Mouse (Mus musculus) kidney, adult 2 months (tissue): ENCODE data around the gene Gm30191. TPM values are rescaled to one million over a fixed set of nuclear protein-coding genes. Genes with fewer than 3 reads are reported as not detected.

ENCODE experiments used
- DNase-seq: peaks from one replicate; pipeline ENCODE4 v3.0.0; 2021
- H3K27ac ChIP-seq: fragments of 200-500 bp; 2 replicates; pipeline ENCODE4 v1.5.1; 2012; ENCODE audit warnings: low read depth, low read length, control low read depth, inconsistent platforms; ENCODE audit not compliant: insufficient read depth
- H3K27me3 ChIP-seq: fragments of 200-500 bp; replicated peaks from 2 replicates; pipeline ENCODE4 v1.6.1; 2012; ENCODE audit warnings: mild to moderate bottlenecking, moderate library complexity, low read length, inconsistent platforms; ENCODE audit not compliant: control insufficient read depth, insufficient read depth
- H3K36me3 ChIP-seq: fragments of 200-500 bp; 2 replicates; pipeline ENCODE4 v1.6.1; 2012; ENCODE audit warnings: mild to moderate bottlenecking, moderate library complexity, low read length, inconsistent platforms; ENCODE audit not compliant: control insufficient read depth, insufficient read depth
- H3K4me1 ChIP-seq: fragments of 200-500 bp; 2 replicates; pipeline ENCODE4 v1.6.1; 2011; ENCODE audit warnings: low read length; ENCODE audit not compliant: control insufficient read depth, insufficient read depth
- H3K4me3 ChIP-seq: fragments of 200-500 bp; 2 replicates; pipeline ENCODE4 v1.5.1; 2011; ENCODE audit warnings: mild to moderate bottlenecking, low read depth, low read length, control low read depth; ENCODE audit not compliant: insufficient read depth
- CTCF ChIP-seq: fragments of 200-500 bp; conservative IDR thresholded peaks from 2 replicates; pipeline ENCODE4 v1.5.1; 2011; ENCODE audit warnings: low read depth, mild to moderate bottlenecking, control low read depth, low read length, moderate library complexity, mixed read lengths; ENCODE audit not compliant: insufficient read depth, insufficient read length
- POLR2A ChIP-seq: fragments of 200-500 bp; IDR thresholded peaks from one replicate; pipeline ENCODE4 v1.6.1; 2011; ENCODE audit warnings: low read depth, low read length, control low read depth
- WGBS: fragments of 180-500 bp; shearing (Covaris S2); methylation state at CpG from one replicate; pipeline ENCODE4 v1.1.7; 2018; 5-methylcytosine and 5-hydroxymethylcytosine counted together
- polyA plus RNA-seq: library from polyadenylated mRNA; depleted of rRNA; stranded (reverse); fragments of >200 nt; gene quantifications from 2 replicates; pipeline ENCODE4 v1.2.3, GENCODE M21; 2012; rRNA removed

The Gm30191 gene
- polyA plus RNA-seq, 1 experiment, result 0.27 TPM

- DNase-seq, result no peak
- 65% methylated on average over 4 of the region's 4 CpGs for WGBS
- Histone ChIP-seq H3K27me3 (no peaks in the 10 kb centered on the region), H3K27ac (no peak overlapping the region), H3K36me3 (no peaks in the 10 kb centered on the region), H3K4me3 (no peak overlapping the region), H3K4me1 (peaks cover 7% of the 10 kb centered on the region; the same call in 1 of the 2 replicates)
- TF ChIP-seq POLR2A, result no peak
- no peak for TF ChIP-seq CTCF
Measured at GRCm38 (mm10) chr4:134299498-134299810, 52.7 kb downstream of the Gm30191 start.

Other genes starting within 250 kb of the Gm30191 start
- 32.0 and 37.0 TPM in 2 replicates for gene Dhdds, start 246.0 kb upstream of the Gm30191 start, polyA plus RNA-seq
- not detected in 2 replicates for gene Lin28a, start 228.1 kb upstream of the Gm30191 start, polyA plus RNA-seq
- 0.52 and 0.81 TPM in 2 replicates for gene Zfp683, start 193.1 kb upstream of the Gm30191 start, polyA plus RNA-seq
- gene Crybg2, start 186.1 kb upstream of the Gm30191 start, polyA plus RNA-seq, result 0.69 and 1.0 TPM in 2 replicates
- 14.8 and 65.1 TPM in 2 replicates for gene Cd52, start 151.9 kb upstream of the Gm30191 start, polyA plus RNA-seq
- gene Ubxn11, start 144.4 kb upstream of the Gm30191 start, polyA plus RNA-seq, result 5.6 and 5.9 TPM in 2 replicates
- gene Sh3bgrl3, start 118.1 kb upstream of the Gm30191 start, polyA plus RNA-seq, result 262 and 323 TPM in 2 replicates
- 28.3 and 38.9 TPM in 2 replicates for gene Cep85, start 59.8 kb upstream of the Gm30191 start, polyA plus RNA-seq
- gene Gm7534, start 43.9 kb upstream of the Gm30191 start, polyA plus RNA-seq, result not detected in 2 replicates
- gene Catsper4, start 19.6 kb upstream of the Gm30191 start, polyA plus RNA-seq, result 0.38 and 0.69 TPM in 2 replicates
- 14.9 and 17.3 TPM in 2 replicates for gene Cnksr1, start 8.5 kb upstream of the Gm30191 start, polyA plus RNA-seq
- gene E130218I03Rik, start 3.3 kb upstream of the Gm30191 start, polyA plus RNA-seq, result not detected in 2 replicates
- gene Zfp593, start 1.3 kb upstream of the Gm30191 start, polyA plus RNA-seq, result 6.0 and 6.4 TPM in 2 replicates
- gene Grrp1, start 7.2 kb downstream of the Gm30191 start, polyA plus RNA-seq, result 11.5 and 11.8 TPM in 2 replicates
- gene Pdik1l, start 41.0 kb downstream of the Gm30191 start, polyA plus RNA-seq, result 3.3 and 3.4 TPM in 2 replicates
- 4.2 and 7.4 TPM in 2 replicates for gene Trim63, start 68.2 kb downstream of the Gm30191 start, polyA plus RNA-seq
- gene Slc30a2, start 96.2 kb downstream of the Gm30191 start, polyA plus RNA-seq, result 32.3 and 33.3 TPM in 2 replicates
- gene Extl1, start 136.9 kb downstream of the Gm30191 start, polyA plus RNA-seq, result 1.1 and 1.3 TPM in 2 replicates
- gene Pafah2, start 149.4 kb downstream of the Gm30191 start, polyA plus RNA-seq, result 96.9 and 102 TPM in 2 replicates
- 9.8 and 24.9 TPM in 2 replicates for gene Stmn1, start 221.4 kb downstream of the Gm30191 start, polyA plus RNA-seq
- gene Paqr7, start 249.8 kb downstream of the Gm30191 start, polyA plus RNA-seq, result 58.7 and 74.3 TPM in 2 replicates